Mouse (Mus musculus) right cerebral cortex, postnatal 4 days (tissue): Measurements from ENCODE around the gene Slit3.

Source experiments
- DNase-seq: peaks from one replicate; pipeline ENCODE4 v3.0.0-alpha.2; 2022

The Slit3 gene

GRCm38 (mm10) chr11:35481611-35482363 is 360.8 kb downstream of the Slit3 start:
- DNase-seq = no peak

GRCm38 (mm10) chr11:35487966-35488365 is 366.9 kb downstream of the Slit3 start:
- no peak for DNase-seq

- no peak for DNase-seq
These were observed 370.7 kb downstream of the Slit3 start for GRCm38 (mm10) chr11:35491701-35492100.

GRCm38 (mm10) chr11:35496874-35497273 is 375.9 kb downstream of the Slit3 start:
- DNase-seq = no peak

- DNase-seq = no peak
These were observed 376.9 kb downstream of the Slit3 start for GRCm38 (mm10) chr11:35497961-35498360.

DNA sequence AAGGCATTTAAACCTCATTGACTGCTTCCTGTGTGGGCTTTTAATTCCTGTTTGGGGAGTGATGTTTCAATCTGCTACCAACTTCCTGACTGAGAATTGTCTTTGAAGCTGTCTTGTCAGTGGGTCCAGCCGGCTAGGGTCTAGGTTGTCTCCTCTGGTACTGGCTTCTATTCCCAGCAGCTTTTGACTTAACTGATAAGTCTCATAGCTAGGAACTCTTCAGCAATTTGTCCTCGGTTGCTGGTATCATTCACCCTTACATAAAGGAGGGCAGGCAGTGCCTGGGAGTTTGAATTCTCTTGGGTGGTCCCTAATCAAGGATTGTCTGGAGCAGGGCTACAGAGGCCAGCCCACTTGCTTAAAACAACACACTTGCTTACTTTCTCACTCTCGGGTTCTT is 381.1 kb downstream of the Slit3 start:
- DNase-seq = no peak

GRCm38 (mm10) chr11:35504051-35504450 is 383.0 kb downstream of the Slit3 start:
- DNase-seq = no peak

DNA sequence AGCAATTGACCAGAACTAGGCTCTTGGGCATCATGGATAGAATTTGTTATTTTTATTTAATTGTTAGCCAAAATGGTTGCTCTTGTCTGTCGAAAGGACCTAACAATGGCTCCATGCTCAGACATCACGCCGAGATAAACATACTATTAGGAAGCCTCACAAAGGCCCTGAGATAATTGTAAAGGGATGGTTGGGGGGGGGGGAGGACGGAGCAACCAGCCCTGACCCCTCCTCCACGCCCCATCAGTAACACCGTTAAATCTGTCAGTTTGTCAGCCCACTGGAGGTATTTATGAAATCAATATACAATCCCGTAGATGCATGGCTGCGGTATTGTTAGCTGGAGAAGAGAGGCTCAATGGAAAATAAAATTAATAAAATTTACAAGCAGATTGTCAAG is 383.9 kb downstream of the Slit3 start:
- no peak for DNase-seq

DNA sequence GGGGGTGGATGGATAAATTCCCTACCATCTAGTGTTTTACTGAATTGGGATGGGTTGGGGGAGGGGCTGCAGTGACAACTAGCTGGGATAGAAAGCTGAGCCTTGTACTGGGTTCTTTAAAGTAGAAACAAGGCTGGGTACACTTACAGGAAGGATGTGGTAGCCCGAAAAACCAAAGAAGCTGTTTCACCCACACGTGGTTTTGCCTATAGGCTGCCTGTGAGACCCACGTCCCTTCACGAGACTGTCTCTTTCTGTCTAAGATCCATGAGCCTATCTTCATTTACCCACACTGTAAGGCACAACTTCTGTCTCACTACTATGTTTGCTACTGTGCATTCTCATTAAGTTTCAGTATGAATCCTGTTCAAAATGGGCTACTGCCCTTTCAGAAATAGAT is 384.3 kb downstream of the Slit3 start:
- no peak for DNase-seq

DNA sequence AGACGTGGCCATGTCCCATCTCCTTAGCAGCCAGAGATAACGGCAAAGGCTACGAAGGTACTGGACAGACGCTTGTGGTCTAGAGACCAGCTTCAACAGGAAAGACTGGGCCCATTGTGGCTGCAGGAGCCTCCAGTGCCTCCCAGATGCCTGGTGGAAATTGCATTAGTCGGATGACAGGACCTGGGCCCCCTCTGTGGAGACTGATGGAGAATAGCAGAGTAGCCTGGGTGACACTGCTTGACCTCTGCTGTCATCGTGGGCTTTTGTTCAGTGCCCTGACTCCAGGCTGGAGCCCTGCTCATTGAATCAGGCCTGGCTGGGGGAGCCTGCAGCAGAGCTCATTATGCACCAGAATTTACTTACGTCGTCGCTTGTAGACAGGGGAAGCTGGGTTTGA is 384.8 kb downstream of the Slit3 start:
- no peak for DNase-seq

GRCm38 (mm10) chr11:35507781-35508390 is 386.9 kb downstream of the Slit3 start:
- no peak for DNase-seq

DNA sequence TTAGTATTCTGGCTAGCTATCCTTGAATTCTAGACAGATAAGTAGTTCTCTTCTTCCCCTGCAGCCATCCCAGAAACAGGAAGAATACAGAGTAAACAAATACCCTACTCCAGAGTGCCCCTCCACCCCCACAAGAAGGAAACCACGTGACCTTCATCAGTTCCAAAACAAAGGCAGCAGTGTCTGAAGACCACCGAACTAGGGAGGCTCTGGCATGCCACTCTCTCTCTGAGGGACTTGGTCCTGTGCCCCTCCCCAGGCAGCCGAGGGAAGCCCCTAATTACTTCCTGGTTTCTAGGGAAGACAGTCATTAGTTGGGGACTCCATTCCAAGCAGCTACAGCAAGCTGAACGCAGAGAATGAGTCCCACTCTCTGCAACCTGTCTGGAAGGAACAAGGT is 391.7 kb downstream of the Slit3 start:
- DNase-seq = no peak

DNA sequence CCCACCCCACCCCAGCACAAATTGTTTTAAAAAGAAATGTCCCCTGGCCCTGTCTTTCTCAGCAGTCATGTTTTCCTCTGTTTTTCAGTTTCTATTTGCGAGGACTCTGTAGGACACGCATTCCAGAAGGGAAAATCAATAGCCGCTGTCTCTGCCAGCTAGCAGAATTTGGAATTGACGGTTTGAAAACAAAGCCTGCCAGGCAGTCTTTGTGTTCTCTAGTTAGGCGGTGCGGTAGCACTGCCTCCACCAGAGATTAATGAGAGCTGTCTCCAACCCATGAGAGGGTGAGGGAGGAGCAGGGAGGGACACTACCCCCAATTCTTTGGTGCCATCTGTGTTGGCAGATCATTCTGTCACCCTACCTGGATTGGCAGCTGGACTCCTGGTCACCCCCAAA is 392.3 kb downstream of the Slit3 start:
- DNase-seq = no peak

DNA sequence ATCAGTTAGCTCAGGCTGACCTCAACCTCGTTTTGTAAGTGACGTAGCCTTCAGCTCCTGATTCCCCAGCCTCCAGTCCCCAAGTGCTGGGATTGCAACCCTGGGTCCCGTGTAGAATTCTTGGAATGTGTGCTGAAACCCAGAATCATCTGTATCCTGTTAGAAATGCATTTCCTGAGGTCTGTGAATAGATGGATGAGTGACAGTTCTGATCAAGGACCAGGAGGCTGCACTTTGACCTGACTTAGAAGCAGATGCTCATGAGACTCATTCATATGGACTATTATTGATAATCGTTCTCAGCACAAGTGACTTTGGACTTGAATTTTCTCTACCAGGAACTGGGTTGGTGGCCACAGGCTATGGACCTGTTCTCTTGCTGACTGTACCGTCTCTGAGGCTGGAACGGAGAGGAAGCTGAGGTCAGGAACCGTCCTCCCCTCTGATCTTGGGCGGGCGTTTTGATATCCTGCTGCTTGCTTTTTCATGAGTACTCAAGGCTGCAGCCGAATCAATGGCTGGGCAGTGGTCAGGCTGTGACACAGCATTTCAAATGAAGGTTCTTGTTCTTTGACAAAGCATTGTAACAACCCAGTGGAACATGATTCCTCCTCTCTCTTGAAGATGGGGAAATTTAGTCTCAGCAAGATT is 401.9 kb downstream of the Slit3 start:
- DNase-seq = no peak

- DNase-seq = peak; percentile 22
These were observed 402.7 kb downstream of the Slit3 start for GRCm38 (mm10) chr11:35523773-35524172.

DNA sequence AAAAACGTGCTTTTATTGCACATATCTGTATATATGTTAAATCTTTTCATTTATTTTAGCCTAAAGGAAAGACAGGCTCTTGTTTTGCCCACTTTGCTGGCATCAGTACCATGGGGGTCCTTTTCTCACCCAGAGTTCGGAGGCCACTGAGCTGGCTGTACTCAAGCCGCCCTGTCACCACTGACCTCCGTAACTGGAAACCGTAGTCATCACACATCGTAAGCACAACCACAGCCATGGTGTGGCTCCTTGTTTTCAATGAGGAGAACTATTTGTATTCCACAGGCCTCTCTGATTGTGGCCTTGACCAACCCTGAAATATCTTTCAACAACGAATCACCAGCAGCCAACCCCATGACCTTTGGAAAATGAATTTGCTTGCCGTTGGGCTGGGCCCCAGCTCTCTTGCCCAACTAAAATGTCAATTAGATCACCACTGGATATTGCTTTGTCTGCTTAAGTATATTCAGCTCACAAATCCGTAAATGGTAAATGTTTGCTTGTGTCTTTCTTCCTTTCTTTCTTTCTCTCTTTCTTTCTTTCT is 405.3 kb downstream of the Slit3 start:
- no peak for DNase-seq

GRCm38 (mm10) chr11:35527816-35528462 is 406.9 kb downstream of the Slit3 start:
- DNase-seq = no peak

GRCm38 (mm10) chr11:35535027-35535426 is 414.0 kb downstream of the Slit3 start:
- no peak for DNase-seq

GRCm38 (mm10) chr11:35537128-35538088 is 416.4 kb downstream of the Slit3 start:
- DNase-seq = no peak

DNA sequence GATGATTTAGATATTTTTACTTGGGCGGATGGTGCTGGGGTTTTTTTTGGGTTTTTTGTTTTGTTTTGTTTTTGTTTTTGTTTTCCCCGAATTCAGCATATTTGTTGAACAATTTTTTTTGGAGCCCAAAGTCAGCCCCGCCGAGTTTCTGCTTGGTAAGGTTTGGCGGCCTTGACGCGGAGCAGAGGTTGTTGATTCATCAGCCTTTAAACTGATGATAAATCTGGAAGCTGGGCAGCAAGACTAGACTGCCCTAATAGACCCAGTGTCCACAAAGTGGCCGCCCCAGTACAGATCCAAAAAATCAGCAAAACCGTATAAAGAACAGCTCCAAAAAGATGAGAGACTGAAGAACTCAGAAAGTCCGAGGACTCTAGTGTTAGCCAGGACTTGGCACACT is 421.7 kb downstream of the Slit3 start:
- DNase-seq = no peak

- peak; percentile 13 for DNase-seq
These were observed 423.4 kb downstream of the Slit3 start for GRCm38 (mm10) chr11:35544112-35545064.
